Mouse (Mus musculus): ENCODE results near the gene Ythdf1. TPM values are rescaled to one million over a fixed set of nuclear protein-coding genes. Genes with fewer than 3 reads are reported as not detected.
A peak's percentile ranks its signal among the peaks of the same experiment; 100 is the strongest.

Ythdf1 gene
- total RNA-seq, 4 experiments from 2014 or later, result 46.5 to 59.6 (median 53.0) TPM

DNA sequence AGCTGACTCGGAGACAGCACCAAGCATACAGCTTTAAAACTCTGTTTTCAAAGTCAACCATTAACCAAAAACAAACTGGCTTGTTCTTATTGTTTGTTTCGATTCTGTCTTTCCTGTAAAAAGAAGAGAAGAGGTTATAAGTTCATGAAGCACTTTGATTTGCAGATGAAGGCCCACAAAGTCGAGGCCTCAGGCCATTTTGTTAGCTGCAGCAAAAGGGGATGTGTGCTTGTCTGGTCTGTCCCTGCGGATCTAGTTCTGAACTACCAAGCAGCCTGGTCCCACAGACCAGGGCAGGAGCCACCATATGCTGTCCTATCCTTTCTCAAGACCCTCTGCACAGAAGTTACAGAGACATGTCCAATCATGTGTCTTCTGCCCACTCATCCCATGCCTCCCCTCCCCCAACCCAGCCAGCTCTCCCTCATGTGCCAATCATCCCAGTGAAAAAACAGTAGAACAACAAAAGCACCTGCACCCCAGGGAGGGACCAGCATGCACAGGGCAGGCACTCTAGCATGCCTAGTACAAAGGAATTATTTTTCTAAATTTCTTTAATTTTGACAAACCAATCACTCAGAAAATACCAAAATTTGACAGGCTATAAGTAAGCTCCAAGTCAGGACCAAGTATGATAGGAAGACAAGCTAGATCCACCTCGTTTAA is 15.1 kb downstream of the Ythdf1 start:
- DNase-seq, result no peak

DNA sequence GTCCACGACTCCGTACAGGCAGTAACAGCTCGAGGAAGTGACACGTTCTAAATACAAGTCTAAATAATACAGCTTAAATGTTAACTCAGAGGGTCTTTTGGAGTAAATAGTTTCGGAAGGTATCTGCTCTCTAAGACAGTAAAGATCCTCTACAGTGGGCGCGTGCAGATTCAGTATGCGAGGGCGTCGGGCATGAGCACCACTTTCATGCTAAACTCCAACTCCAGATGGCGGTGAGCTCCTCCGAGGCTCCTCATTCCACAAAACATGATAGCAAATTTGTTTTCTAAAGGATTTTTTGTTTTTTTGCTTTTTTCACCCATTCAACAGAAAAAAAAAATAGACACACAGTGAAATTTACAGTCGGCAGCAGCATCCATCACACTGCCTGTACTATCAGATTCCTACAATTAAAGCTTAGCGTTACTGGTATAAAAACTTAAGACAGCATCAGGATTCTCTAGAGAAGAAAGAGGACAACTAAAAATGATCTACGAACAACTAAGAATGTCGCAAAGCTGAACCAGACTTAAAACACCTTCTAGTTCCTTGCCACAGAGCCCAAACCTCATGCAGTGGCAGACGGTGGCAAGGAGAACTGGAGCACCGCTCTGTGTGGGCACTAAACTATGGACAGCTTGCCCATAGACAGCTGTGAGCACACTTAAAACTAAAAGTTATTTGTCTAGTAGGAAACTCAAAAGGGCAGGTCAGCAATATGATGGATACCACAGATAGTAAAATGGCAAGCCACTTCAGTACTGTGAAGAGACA is 16.1 kb downstream of the Ythdf1 start:
- no peak for DNase-seq

- no peak for DNase-seq
Observed at GRCm38 (mm10) chr2:180902086-180902485, 18.7 kb downstream of the Ythdf1 start.

DNA sequence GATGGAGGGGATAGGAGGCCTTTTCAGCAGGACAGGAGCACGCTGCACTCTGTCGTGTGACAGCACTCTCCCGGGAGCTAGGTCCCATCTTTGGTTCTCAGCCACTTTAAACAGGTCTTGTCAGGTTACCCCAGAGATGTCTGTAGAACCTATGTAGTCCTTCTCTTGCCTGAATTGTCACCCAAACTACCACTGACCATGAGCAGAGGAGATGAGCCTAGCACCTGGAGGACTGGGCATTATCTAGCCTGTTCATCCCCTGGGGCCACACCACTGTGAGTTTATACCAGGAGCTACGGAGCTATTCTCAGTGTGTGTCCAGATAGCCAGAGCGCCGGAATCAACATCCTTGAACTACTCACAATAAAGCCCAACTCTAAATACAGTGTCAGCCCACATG is 22.9 kb downstream of the Ythdf1 start:
- DNase-seq, result no peak

DNA sequence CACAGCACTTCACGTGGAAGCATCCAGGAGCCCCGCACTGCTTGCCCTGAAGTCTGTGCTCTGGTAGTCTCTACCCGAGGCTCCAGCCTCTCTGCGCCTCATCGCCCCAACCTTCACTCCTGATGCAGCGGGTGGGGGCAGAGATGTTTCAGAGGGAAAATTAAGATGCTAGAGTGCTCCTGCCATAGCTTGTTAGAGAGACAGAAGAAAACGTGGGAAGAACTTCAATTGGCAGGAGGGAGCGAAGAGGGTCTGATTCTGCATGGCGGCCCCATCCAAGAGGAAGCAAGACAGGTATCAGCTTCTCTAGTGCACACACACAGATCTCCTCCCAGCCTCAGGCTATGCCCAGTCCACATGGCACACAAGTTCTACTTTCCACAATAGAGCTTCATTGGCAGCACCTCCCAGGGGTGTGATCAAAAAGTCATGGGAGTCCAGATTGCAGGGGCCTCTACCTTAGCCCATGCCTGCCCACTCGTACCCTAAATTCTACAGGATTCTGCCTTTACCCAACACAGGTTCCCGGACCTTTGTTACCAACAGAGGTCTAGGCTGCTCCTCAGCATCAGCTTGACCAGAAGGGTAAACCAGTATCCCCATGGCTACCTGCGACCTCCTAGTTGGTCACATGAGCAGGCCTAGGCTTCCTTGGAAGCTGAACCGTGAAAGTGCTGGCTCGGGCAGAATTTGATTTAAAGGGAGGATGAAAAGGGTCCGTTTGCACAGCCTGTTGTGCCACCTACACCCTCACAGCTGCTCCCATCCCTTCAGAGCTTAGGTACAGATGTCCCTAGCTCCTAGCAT is 23.7 kb downstream of the Ythdf1 start:
- DNase-seq, result no peak

GRCm38 (mm10) chr2:180895837-180896525 is 24.8 kb downstream of the Ythdf1 start:
- DNase-seq, result no peak

DNA sequence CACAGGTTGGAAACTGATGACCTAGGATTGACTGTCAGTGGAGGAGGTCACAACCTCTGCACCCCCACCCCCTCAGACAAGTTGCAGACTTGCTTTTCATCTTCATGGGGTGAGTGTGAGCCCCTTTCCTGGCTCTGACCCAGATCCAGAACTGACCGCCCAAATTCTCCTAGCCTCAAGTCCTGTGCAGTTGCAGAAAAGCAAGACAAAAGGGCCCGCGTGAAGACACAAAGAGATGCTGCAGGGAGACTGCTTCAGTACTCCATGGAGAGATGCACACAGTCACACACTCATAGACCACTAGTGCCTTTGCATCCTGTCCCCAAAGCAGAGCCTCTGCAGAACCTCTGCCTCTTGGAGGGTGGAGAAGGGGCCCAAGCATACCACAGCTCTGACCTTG is 25.4 kb downstream of the Ythdf1 start:
- DNase-seq, result no peak

DNA sequence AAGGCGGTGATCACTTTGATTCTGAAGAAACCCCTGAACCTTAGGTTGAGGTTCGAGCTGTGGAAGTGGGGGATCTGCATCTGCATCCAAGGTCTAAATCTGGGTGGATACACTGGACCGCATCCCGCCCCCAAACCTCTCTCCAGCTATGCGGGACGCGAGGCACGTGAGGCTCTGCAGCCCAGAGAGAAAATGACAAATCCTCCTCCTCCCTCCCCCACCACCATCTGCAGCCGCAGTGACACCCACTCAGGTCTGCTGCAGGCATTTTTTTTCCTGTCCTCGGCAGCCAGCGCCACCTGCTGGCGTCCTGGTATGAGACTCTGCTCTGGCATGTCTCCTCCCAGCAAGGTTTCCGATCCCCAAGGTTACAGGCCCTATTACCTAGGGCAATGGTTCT is 26.0 kb downstream of the Ythdf1 start:
- DNase-seq, result peak; percentile 37

DNA sequence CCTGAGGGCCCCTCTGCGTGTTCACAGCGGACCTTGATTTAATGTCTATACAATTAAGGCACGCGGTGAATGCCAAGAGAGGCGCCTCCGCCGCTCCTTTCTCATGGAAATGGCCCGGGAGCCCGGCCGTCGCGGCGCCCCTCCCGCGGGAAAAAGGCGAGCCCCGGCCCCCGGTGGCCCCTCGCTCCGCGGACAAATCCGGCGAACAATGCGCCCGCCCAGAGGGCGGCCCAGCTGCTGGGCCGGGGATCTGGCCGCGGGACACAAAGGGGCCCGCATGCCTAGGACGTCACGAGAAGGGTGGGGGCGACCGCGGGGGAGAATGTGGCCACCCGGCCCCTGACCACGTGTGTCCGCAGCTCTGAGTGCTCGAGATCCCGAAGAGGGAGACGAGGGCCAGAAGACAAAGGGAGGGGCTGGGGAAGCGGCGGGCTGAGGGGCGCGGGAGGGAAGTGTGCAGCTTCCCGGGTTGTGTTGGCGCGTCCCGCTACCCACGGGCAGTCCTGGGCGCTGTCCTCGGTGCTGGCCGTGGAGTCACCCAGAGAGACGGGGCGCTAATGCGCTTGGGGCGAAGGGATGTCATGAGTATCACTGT is 26.6 kb downstream of the Ythdf1 start:
- DNase-seq, result no peak

- no peak for DNase-seq
Observed at GRCm38 (mm10) chr2:180893537-180894028, 27.2 kb downstream of the Ythdf1 start.

GRCm38 (mm10) chr2:180892841-180893521 is 27.8 kb downstream of the Ythdf1 start:
- DNase-seq, result no peak

DNA sequence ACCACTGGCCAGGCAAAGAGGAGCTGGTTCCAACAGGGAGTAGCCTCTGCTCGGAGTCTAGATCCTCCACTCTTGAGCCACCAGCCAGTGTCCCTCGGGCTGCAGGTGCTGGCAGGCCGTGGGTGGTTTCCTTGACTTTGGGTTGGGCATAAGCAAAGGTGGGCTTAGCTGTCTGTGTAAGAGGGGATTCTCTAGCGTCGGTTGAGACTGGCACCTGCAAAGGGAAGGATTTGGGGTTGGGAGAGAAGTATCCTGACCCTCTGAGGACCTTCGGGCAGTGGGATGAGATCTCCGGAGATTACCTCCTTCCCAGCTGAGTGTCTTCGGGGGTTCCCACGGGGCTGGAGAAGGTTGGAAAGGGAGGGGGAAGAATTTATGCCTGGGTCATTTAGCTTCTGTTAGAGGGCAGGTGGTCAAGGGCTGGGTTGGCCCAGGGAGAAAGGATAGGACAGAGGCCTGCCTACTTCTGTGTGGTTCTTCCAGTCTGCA is 28.9 kb downstream of the Ythdf1 start:
- DNase-seq, result no peak

- DNase-seq, result no peak
Observed at GRCm38 (mm10) chr2:180891075-180891834, 29.5 kb downstream of the Ythdf1 start.

DNA sequence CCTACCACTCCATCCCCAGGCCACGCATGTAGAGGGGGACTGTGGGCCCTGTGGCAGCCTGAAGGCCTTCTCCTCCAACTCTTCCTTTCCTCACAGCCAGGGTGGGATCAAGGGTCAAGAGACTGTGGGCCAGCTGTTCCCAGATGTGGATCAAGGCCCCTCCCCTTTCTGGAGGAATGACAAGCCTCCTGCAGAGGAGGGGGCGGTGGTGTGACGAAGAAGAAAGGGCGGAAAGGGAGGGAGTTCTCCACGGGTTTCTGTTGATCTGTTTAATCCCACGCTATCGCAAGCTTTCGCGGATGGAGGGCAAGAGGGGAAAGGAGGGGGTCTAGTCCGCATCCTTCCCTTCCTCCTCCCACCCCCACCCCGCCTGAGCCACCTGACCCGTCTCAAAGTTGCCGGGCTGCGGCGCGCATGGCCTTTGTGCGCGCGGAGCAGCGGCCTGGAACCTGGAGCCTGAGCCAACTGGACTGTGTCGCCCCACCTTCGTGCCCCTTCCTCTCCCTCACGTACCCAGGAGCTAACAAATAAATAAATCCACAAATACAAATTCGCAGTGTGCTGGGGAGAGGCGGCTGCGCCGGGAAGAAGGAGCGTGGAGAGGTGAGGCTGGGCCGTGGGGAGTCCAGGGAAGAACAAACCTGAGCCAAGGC is 30.2 kb downstream of the Ythdf1 start:
- DNase-seq, result no peak

DNA sequence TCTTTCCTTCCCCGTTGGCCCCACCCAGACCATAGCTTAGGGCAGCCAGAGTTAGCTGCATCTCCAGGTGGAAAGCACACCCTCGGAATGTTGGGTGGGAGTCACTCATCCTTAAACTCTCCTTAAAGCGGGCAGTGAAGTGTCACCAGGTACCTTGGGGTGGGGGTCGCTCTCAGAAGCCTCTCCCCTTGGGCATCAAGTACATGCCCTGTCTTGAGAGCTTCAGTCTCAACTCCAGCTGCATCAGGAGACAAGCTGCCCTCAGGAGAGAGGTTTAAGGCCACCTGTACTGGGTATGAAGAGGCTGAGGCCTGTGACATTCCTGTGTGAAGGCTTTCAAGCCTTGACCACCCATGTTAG is 30.8 kb downstream of the Ythdf1 start:
- DNase-seq, result no peak

- DNase-seq, result no peak
Observed at GRCm38 (mm10) chr2:180889271-180889920, 31.4 kb downstream of the Ythdf1 start.

DNA sequence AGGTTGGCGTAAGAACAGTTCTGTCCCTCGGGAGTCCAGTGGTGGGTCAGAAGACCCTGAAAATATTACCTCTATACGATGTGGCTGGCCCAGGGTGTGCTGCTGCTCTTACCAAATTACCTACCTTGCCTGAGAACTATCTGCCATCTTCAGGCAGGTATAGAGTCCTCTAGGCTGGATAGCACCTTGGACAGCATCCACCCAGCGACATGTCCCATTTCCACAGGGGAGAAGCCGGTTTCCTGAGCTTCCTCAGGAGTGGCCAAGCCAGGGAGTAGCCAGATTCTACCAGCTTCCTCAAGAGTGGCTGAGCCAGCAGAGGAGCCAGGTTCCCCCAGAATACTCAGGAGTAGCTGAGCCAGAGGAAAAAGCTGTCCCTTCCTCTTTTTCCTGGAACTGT is 35.5 kb downstream of the Ythdf1 start:
- no peak for DNase-seq

DNA sequence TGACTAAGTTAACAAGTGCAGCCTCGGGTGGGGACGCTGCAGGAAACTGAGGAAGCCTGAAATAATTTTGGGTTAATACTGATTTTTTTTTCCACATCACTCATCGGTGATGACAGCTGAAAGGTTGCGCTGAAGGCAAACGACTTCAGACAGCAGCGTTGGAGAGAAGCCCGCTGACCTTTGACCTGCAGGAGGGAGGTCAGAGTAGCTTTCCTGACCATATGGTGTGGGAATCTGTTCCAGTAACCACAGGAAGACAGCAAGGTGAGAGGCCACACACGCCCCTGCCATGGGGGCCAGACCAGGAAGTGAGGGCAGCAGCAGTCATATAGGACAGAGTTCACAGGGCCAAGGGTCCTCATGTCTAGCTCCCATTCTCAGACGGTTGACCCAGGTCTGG is 39.5 kb downstream of the Ythdf1 start:
- no peak for DNase-seq

DNA sequence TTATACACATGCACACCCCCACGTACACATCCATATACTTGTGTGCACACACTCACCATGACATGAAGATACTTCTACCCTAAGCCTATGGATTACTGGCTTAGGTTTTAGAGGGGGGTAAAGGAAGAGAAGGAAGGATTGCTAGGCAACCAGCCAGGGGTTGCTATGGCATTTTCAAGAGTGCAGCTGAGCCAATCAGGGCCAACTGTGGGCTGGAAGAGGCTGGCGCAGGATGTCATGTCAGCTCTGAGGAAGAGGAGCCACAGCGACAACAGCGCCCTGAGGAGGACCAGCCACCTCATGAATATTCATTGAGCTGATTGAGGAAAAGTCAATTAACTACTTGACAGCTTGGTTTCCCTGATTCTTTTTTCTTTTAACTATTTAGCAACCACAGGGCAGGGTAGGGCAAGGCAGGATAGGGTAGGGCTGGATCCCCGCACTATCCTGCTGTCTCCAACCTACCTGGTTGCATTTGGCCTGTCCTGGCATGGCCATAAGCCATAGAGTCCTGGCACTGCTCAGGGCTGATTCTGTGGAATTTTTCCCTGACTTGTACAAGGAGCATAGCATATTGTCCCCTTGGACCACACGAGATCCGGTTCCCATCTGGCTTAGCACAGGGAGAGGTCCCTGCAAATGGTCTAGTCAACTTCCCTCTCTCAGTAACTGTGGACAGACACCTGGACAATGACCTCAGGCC is 41.2 kb downstream of the Ythdf1 start:
- DNase-seq, result no peak
